Mouse (Mus musculus) G1E (cell line): ENCODE data around the gene Nnat.

Source experiments
- CTCF ChIP-seq: IDR thresholded peaks from 2 replicates; pipeline ENCODE4 v1.5.1; 2012; ENCODE audit warnings: low read depth, low read length, inconsistent platforms, mixed read lengths
- POLR2AphosphoS5 ChIP-seq: IDR thresholded peaks from 2 replicates; pipeline ENCODE4 v1.6.1; 2012; ENCODE audit warnings: low read depth, low read length, inconsistent platforms; ENCODE audit not compliant: insufficient replicate concordance
- TAL1 ChIP-seq: conservative IDR thresholded peaks from 2 replicates; pipeline ENCODE4 v1.6.1; 2012; ENCODE audit warnings: low read depth, low read length, inconsistent platforms, mixed read lengths

- no peak for TF ChIP-seq CTCF
- no peak for TF ChIP-seq POLR2AphosphoS5
- no peak for TF ChIP-seq TAL1
These were observed 12.9 kb downstream of the Nnat start for GRCm38 (mm10) chr2:157572786-157573185.
